Mouse (Mus musculus) adrenal gland, postnatal 14 days (tissue): ENCODE measurements around the gene Asic4. TPM values are rescaled to one million over a fixed set of nuclear protein-coding genes. Genes with fewer than 3 reads are reported as not detected.

Source experiments
- DNase-seq: peaks from one replicate; pipeline ENCODE4 v3.0.0; 2021; ENCODE audit warnings: mixed read lengths
- total RNA-seq: library from RNA; stranded (reverse); gene quantifications from 2 replicates; pipeline ENCODE4 v1.2.3, GENCODE M21; 2021

Asic4 gene
- total RNA-seq, 1 experiment from 2014 or later, result 4.2 TPM

GRCm38 (mm10) chr1:75467215-75467927 lies 17.1 kb downstream of the Asic4 start:
- DNase-seq, result peak; percentile 90

GRCm38 (mm10) chr1:75469287-75469825 lies 19.1 kb downstream of the Asic4 start:
- DNase-seq, result peak; percentile 76

- DNase-seq, result no peak
These were observed 26.2 kb downstream of the Asic4 start for GRCm38 (mm10) chr1:75476441-75476840.

- peak; percentile 91 for DNase-seq
These were observed 27.2 kb downstream of the Asic4 start for GRCm38 (mm10) chr1:75477264-75477965.

- DNase-seq, result no peak
These were observed 27.7 kb downstream of the Asic4 start for GRCm38 (mm10) chr1:75477966-75478290.

- peak; percentile 73 for DNase-seq
These were observed 28.3 kb downstream of the Asic4 start for GRCm38 (mm10) chr1:75478497-75478896.

GRCm38 (mm10) chr1:75478916-75479634 lies 28.8 kb downstream of the Asic4 start, which contains the start of the genes Chpf and Tmem198:
Gene Chpf (minus strand): TSS chr1:75479307.
Gene Tmem198 (plus strand): TSS chr1:75479532.
- DNase-seq, result peak; percentile 99

GRCm38 (mm10) chr1:75479635-75479989 lies 29.4 kb downstream of the Asic4 start:
- no peak for DNase-seq

GRCm38 (mm10) chr1:75480036-75480435 lies 29.8 kb downstream of the Asic4 start:
- no peak for DNase-seq

GRCm38 (mm10) chr1:75480735-75481134 lies 30.5 kb downstream of the Asic4 start:
- no peak for DNase-seq

- no peak for DNase-seq
These were observed 36.3 kb downstream of the Asic4 start for GRCm38 (mm10) chr1:75486561-75486960.

GRCm38 (mm10) chr1:75487040-75487404 lies 36.8 kb downstream of the Asic4 start:
- DNase-seq, result peak; percentile 51

- DNase-seq, result peak; percentile 92
These were observed 37.3 kb downstream of the Asic4 start for GRCm38 (mm10) chr1:75487405-75488161.

- no peak for DNase-seq
These were observed 40.7 kb downstream of the Asic4 start for GRCm38 (mm10) chr1:75490785-75491551.

- DNase-seq, result no peak
These were observed 42.4 kb downstream of the Asic4 start for GRCm38 (mm10) chr1:75492579-75493170.

- peak; percentile 72 for DNase-seq
These were observed 44.8 kb downstream of the Asic4 start for GRCm38 (mm10) chr1:75494878-75495548.

GRCm38 (mm10) chr1:75498897-75499296 lies 48.7 kb downstream of the Asic4 start:
- no peak for DNase-seq

- DNase-seq, result no peak
These were observed 49.2 kb downstream of the Asic4 start for GRCm38 (mm10) chr1:75499441-75499840.

- DNase-seq, result no peak
These were observed 51.7 kb downstream of the Asic4 start for GRCm38 (mm10) chr1:75501905-75502304.

GRCm38 (mm10) chr1:75502945-75503650 lies 52.9 kb downstream of the Asic4 start:
- DNase-seq, result no peak
